Mouse (Mus musculus) liver, embryonic 15.5 days (tissue): ENCODE data around the gene Serac1. TPM values are rescaled to one million over a fixed set of nuclear protein-coding genes. Genes with fewer than 3 reads are reported as not detected.

Source experiments
- ATAC-seq: fragments of 200-750 bp; cut with Nextera tagmentation; 2 replicates; pipeline ENCODE4 v1.8.0; 2017; ENCODE audit warnings: moderate number of reproducible peaks, mild to moderate bottlenecking, moderate library complexity; ENCODE audit not compliant: insufficient read depth
- H3K27ac ChIP-seq: fragments of 300-500 bp; sonication (generic); replicated peaks from 2 replicates; pipeline ENCODE4 v1.5.1; 2015; ENCODE audit warnings: mild to moderate bottlenecking, inconsistent platforms
- H3K27me3 ChIP-seq: fragments of 300-500 bp; sonication (generic); 2 replicates; pipeline ENCODE4 v1.6.1; 2015; ENCODE audit warnings: mild to moderate bottlenecking, inconsistent platforms
- H3K36me3 ChIP-seq: fragments of 300-500 bp; sonication (generic); replicated peaks from 2 replicates; pipeline ENCODE4 v1.6.1; 2015; ENCODE audit warnings: moderate library complexity, mild to moderate bottlenecking, inconsistent platforms
- H3K4me1 ChIP-seq: fragments of 300-500 bp; sonication (generic); replicated peaks from 2 replicates; pipeline ENCODE4 v1.6.1; 2015; ENCODE audit warnings: inconsistent platforms
- H3K4me2 ChIP-seq: fragments of 300-500 bp; sonication (generic); 2 replicates; pipeline ENCODE4 v1.6.1; 2015; ENCODE audit warnings: moderate library complexity, mild to moderate bottlenecking, inconsistent platforms
- H3K4me3 ChIP-seq: fragments of 300-500 bp; sonication (generic); replicated peaks from 2 replicates; pipeline ENCODE4 v1.5.1; 2015; ENCODE audit warnings: mild to moderate bottlenecking, inconsistent platforms
- H3K9ac ChIP-seq: fragments of 300-500 bp; sonication (generic); 2 replicates; pipeline ENCODE4 v1.6.1; 2015; ENCODE audit warnings: moderate library complexity, mild to moderate bottlenecking, inconsistent platforms
- H3K9me3 ChIP-seq: fragments of 300-500 bp; sonication (generic); replicated peaks from 2 replicates; pipeline ENCODE4 v1.6.1; 2016; ENCODE audit warnings: inconsistent platforms
- WGBS: fragments of 180-500 bp; shearing (Covaris S2); methylation state at CpG from one replicate; pipeline ENCODE4 v1.1.7; 2015; ENCODE audit warnings: mixed read lengths; ENCODE audit not compliant: insufficient replicate concordance; 5-methylcytosine and 5-hydroxymethylcytosine counted together
- polyA plus RNA-seq: library from polyadenylated mRNA; unstranded; fragments of >200 nt; fragmentation: Nextera tagmentation; extraction: Ambion mirVana; gene quantifications from 2 replicates; pipeline ENCODE4 v1.2.1, GENCODE M21; 2015

Gene Serac1
- 1.0 and 1.8 TPM in 2 replicates for polyA plus RNA-seq

GRCm38 (mm10) chr17:6079287-6080122 is at the start of gene Serac1, which contains the start of gene Gtf2h5:
Gene Serac1 (minus strand): TSS chr17:6079741.
Gene Gtf2h5 (plus strand): TSS chr17:6079786.
- Histone ChIP-seq H3K4me1 (peaks cover 23% of the 10 kb centered on the region), H3K27ac (peak within 1 kb of the TSS; percentile 97), H3K9me3 (no peaks in the 10 kb centered on the region), H3K4me3 (peak within 1 kb of the TSS; percentile 83), H3K36me3 (peaks cover 8% of the 10 kb centered on the region), H3K9ac (peak within 1 kb of the TSS; percentile 86), H3K4me2 (peak within 1 kb of the TSS; percentile 89), H3K27me3 (no peaks in the 10 kb centered on the region)
- peak; percentile 99 for ATAC-seq
- under 1% methylated on average over 70 of the region's 70 CpGs for WGBS

GRCm38 (mm10) chr17:6128039-6128438 is 48.5 kb upstream of the Serac1 start:
- WGBS: 41% methylated on average over 3 of the region's 3 CpGs
- Histone ChIP-seq H3K9ac (no peak overlapping the region), H3K4me1 (no peaks in the 10 kb centered on the region), H3K9me3 (no peaks in the 10 kb centered on the region), H3K4me2 (no peak overlapping the region), H3K27me3 (no peaks in the 10 kb centered on the region), H3K4me3 (no peak overlapping the region), H3K36me3 (no peaks in the 10 kb centered on the region), H3K27ac (no peak overlapping the region)
- ATAC-seq: no peak

GRCm38 (mm10) chr17:6125441-6125840 is 45.9 kb upstream of the Serac1 start:
- Histone ChIP-seq H3K9ac (no peak overlapping the region), H3K36me3 (peaks cover 7% of the 10 kb centered on the region; the same call in 1 of the 2 replicates), H3K4me3 (no peak overlapping the region), H3K27me3 (no peaks in the 10 kb centered on the region), H3K4me1 (no peaks in the 10 kb centered on the region), H3K4me2 (no peak overlapping the region), H3K9me3 (no peaks in the 10 kb centered on the region), H3K27ac (no peak overlapping the region)
- WGBS: 64% methylated on average over 3 of the region's 3 CpGs
- ATAC-seq: no peak

GRCm38 (mm10) chr17:6123776-6124175 is 44.2 kb upstream of the Serac1 start:
- Histone ChIP-seq H3K27me3 (no peaks in the 10 kb centered on the region), H3K27ac (no peak overlapping the region), H3K9ac (no peak overlapping the region), H3K36me3 (peaks cover 7% of the 10 kb centered on the region; the same call in 1 of the 2 replicates), H3K9me3 (no peaks in the 10 kb centered on the region), H3K4me3 (no peak overlapping the region), H3K4me2 (no peak overlapping the region), H3K4me1 (no peaks in the 10 kb centered on the region)
- ATAC-seq: no peak
- WGBS: 73% methylated on average over 4 of the region's 4 CpGs

- H3K9me3 ChIP-seq: no peaks in the 10 kb centered on the region
- no peak for ATAC-seq
- H3K4me3 ChIP-seq: no peak overlapping the region
- H3K27ac ChIP-seq: no peak overlapping the region
- WGBS: 64% methylated on average over 4 of the region's 4 CpGs
- no peak overlapping the region for H3K9ac ChIP-seq
- no peaks in the 10 kb centered on the region for H3K4me1 ChIP-seq
- no peaks in the 10 kb centered on the region for H3K27me3 ChIP-seq
- H3K4me2 ChIP-seq: no peak overlapping the region
- H3K36me3 ChIP-seq: peaks cover 7% of the 10 kb centered on the region; the same call in 1 of the 2 replicates
Observed at GRCm38 (mm10) chr17:6118861-6119260, 39.3 kb upstream of the Serac1 start.

- Histone ChIP-seq H3K4me3 (no peak overlapping the region), H3K27ac (no peak overlapping the region)
Observed at GRCm38 (mm10) chr17:6117917-6118316, 38.4 kb upstream of the Serac1 start.

GRCm38 (mm10) chr17:6117148-6117725 is 37.7 kb upstream of the Serac1 start:
- Histone ChIP-seq H3K27ac (no peak overlapping the region), H3K4me2 (no peak overlapping the region), H3K36me3 (peaks cover 2% of the 10 kb centered on the region; the same call in 1 of the 2 replicates), H3K27me3 (no peaks in the 10 kb centered on the region), H3K9me3 (no peaks in the 10 kb centered on the region), H3K4me1 (no peaks in the 10 kb centered on the region), H3K9ac (no peak overlapping the region), H3K4me3 (no peak overlapping the region)
- 75% methylated on average over 4 of the region's 4 CpGs for WGBS
- no peak for ATAC-seq

More at GRCm38 (mm10) chr17:6117917-6118316, 38.4 kb upstream of the Serac1 start:
- ATAC-seq: no peak
- H3K4me1 ChIP-seq: no peaks in the 10 kb centered on the region
- H3K27me3 ChIP-seq: no peaks in the 10 kb centered on the region
- H3K9me3 ChIP-seq: no peaks in the 10 kb centered on the region
- peaks cover 7% of the 10 kb centered on the region; the same call in 1 of the 2 replicates for H3K36me3 ChIP-seq
- H3K9ac ChIP-seq: no peak overlapping the region
- WGBS: 78% methylated on average over 3 of the region's 3 CpGs
- H3K4me2 ChIP-seq: no peak overlapping the region

- Histone ChIP-seq H3K9ac (no peak overlapping the region), H3K36me3 (no peaks in the 10 kb centered on the region), H3K27me3 (no peaks in the 10 kb centered on the region), H3K4me2 (no peak overlapping the region), H3K9me3 (no peaks in the 10 kb centered on the region), H3K27ac (no peak overlapping the region), H3K4me3 (no peak overlapping the region), H3K4me1 (no peaks in the 10 kb centered on the region)
- no peak for ATAC-seq
- WGBS: 72% methylated on average over 9 of the region's 9 CpGs
Observed at GRCm38 (mm10) chr17:6115085-6115484, 35.5 kb upstream of the Serac1 start.

GRCm38 (mm10) chr17:6113653-6114052 is 34.1 kb upstream of the Serac1 start:
- H3K27me3 ChIP-seq: peaks cover 4% of the 10 kb centered on the region; the same call in 1 of the 2 replicates
- H3K9me3 ChIP-seq: no peaks in the 10 kb centered on the region
- no peak overlapping the region for H3K27ac ChIP-seq
- H3K4me2 ChIP-seq: no peak overlapping the region
- no peak overlapping the region for H3K9ac ChIP-seq
- 67% methylated on average over 6 of the region's 6 CpGs for WGBS
- H3K4me3 ChIP-seq: no peak overlapping the region
- ATAC-seq: no peak
- H3K4me1 ChIP-seq: no peaks in the 10 kb centered on the region
- H3K36me3 ChIP-seq: no peaks in the 10 kb centered on the region

- Histone ChIP-seq H3K27ac (no peak overlapping the region), H3K27me3 (peaks cover 29% of the 10 kb centered on the region), H3K36me3 (no peaks in the 10 kb centered on the region), H3K9ac (no peak overlapping the region), H3K4me3 (no peak overlapping the region), H3K4me2 (no peak overlapping the region), H3K9me3 (no peaks in the 10 kb centered on the region), H3K4me1 (peaks cover 14% of the 10 kb centered on the region)
- ATAC-seq: no peak
- 66% methylated on average over 3 of the region's 3 CpGs for WGBS
Observed at GRCm38 (mm10) chr17:6110956-6111355, 31.4 kb upstream of the Serac1 start.

GRCm38 (mm10) chr17:6108175-6108574 is 28.6 kb upstream of the Serac1 start:
- no peak overlapping the region for H3K9ac ChIP-seq
- H3K27ac ChIP-seq: no peak overlapping the region
- H3K4me2 ChIP-seq: peak overlapping the region; percentile 98
- peak overlapping the region; percentile 79 for H3K4me3 ChIP-seq
- no peaks in the 10 kb centered on the region for H3K36me3 ChIP-seq
- no peaks in the 10 kb centered on the region for H3K9me3 ChIP-seq
- peaks cover 14% of the 10 kb centered on the region for H3K4me1 ChIP-seq
- no peak for ATAC-seq
- peaks cover 56% of the 10 kb centered on the region for H3K27me3 ChIP-seq
- 68% methylated on average over 7 of the region's 7 CpGs for WGBS
